Mouse (Mus musculus) kidney, adult 2 months (tissue): ENCODE measurements around the gene Vti1a.

Experiments
- CTCF ChIP-seq: fragments of 200-500 bp; conservative IDR thresholded peaks from 2 replicates; pipeline ENCODE4 v1.5.1; 2011; ENCODE audit warnings: low read depth, mild to moderate bottlenecking, control low read depth, low read length, moderate library complexity, mixed read lengths; ENCODE audit not compliant: insufficient read depth, insufficient read length
- POLR2A ChIP-seq: fragments of 200-500 bp; IDR thresholded peaks from one replicate; pipeline ENCODE4 v1.6.1; 2011; ENCODE audit warnings: low read depth, low read length, control low read depth

DNA sequence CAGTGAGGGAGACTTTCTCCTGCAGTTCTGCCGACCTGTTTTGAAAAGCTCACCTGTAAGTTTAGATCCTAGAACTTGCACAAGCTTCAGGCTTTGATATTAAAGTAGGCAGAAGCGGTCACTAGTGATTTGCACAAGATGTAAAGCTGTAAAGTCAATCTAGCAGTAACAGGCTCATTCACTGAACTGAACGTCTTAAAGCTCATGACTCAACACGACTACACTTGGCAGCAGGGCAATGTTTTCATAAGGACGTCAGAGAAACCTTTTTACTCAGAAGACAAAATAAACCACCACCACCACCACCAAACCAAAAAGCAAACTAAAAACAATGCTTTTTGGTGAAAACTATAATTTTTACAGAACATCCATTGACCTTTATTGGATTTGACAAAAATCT, 18.1 kb upstream of the Vti1a start:
- no peak for TF ChIP-seq CTCF
- no peak for TF ChIP-seq POLR2A
